Mouse (Mus musculus) hindbrain, embryonic 11.5 days (tissue): ENCODE measurements at regions not wholly inside any gene's neighbourhood (a gene's known extent, or its start where the extent isn't known, plus 50 kb on each side); places are given as distances from the start of the nearest gene placed in this dataset.

ENCODE experiments used
- ATAC-seq: fragments of 200-750 bp; cut with Nextera tagmentation; 2 replicates; pipeline ENCODE4 v1.8.0; 2017; ENCODE audit warnings: mild to moderate bottlenecking, moderate TSS enrichment, moderate library complexity; ENCODE audit not compliant: low FRiP score
- DNase-seq: peaks from one replicate; pipeline ENCODE4 v3.0.0-alpha.2; 2015; ENCODE audit warnings: low spot score
- H3K27ac ChIP-seq: fragments of 300-500 bp; sonication (generic); 2 replicates; pipeline ENCODE4 v1.5.1; 2014; ENCODE audit warnings: mild to moderate bottlenecking, low read depth, low read length
- H3K27me3 ChIP-seq: fragments of 300-500 bp; sonication (generic); 2 replicates; pipeline ENCODE4 v1.6.1; 2014; ENCODE audit warnings: mild to moderate bottlenecking, low read length, moderate library complexity, mixed read lengths; ENCODE audit not compliant: control insufficient read depth, insufficient read depth
- H3K36me3 ChIP-seq: fragments of 300-500 bp; sonication (generic); 2 replicates; pipeline ENCODE4 v1.6.1; 2014; ENCODE audit warnings: mild to moderate bottlenecking, low read length, moderate library complexity, mixed read lengths; ENCODE audit not compliant: control insufficient read depth, insufficient read depth
- H3K4me1 ChIP-seq: fragments of 300-500 bp; sonication (generic); replicated peaks from 2 replicates; pipeline ENCODE4 v1.6.1; 2014; ENCODE audit warnings: low read length, mixed read lengths; ENCODE audit not compliant: control insufficient read depth, insufficient read depth
- H3K4me2 ChIP-seq: fragments of 300-500 bp; sonication (generic); replicated peaks from 2 replicates; pipeline ENCODE4 v1.6.1; 2014; ENCODE audit warnings: mild to moderate bottlenecking, low read depth, low read length
- H3K4me3 ChIP-seq: fragments of 300-500 bp; sonication (generic); 2 replicates; pipeline ENCODE4 v1.5.1; 2014; ENCODE audit warnings: low read depth, low read length
- H3K9ac ChIP-seq: fragments of 300-500 bp; sonication (generic); 2 replicates; pipeline ENCODE4 v1.6.1; 2014; ENCODE audit warnings: low read depth, low read length
- H3K9me3 ChIP-seq: fragments of 300-500 bp; sonication (generic); 2 replicates; pipeline ENCODE4 v1.6.1; 2016; ENCODE audit warnings: low read length; ENCODE audit not compliant: control insufficient read depth
- WGBS: fragments of 180-500 bp; shearing (Covaris S2); extraction: QIAGEN DNeasy Blood & Tissue Kit; methylation state at CpG from one replicate; pipeline ENCODE4 v1.1.7; 2014; 5-methylcytosine and 5-hydroxymethylcytosine counted together

GRCm38 (mm10) chr3:57228400-57228799 lies 73.4 kb downstream of the Tm4sf1 start:
- no peaks in the 10 kb centered on the region for H3K36me3 ChIP-seq
- no peak for ATAC-seq
- H3K4me2 ChIP-seq, result no peak overlapping the region
- H3K4me1 ChIP-seq, result no peaks in the 10 kb centered on the region
- no peak overlapping the region for H3K9ac ChIP-seq
- no peaks in the 10 kb centered on the region for H3K27me3 ChIP-seq
- 98% methylated on average over 2 of the region's 2 CpGs for WGBS
- H3K4me3 ChIP-seq, result no peak overlapping the region
- H3K9me3 ChIP-seq, result no peaks in the 10 kb centered on the region
- no peak for DNase-seq
- H3K27ac ChIP-seq, result no peak overlapping the region

- no peak for ATAC-seq
- H3K4me2 ChIP-seq, result no peak overlapping the region
- no peaks in the 10 kb centered on the region for H3K9me3 ChIP-seq
- 71% methylated on average over 2 of the region's 2 CpGs for WGBS
- H3K36me3 ChIP-seq, result no peaks in the 10 kb centered on the region
- H3K4me1 ChIP-seq, result no peaks in the 10 kb centered on the region
- no peak overlapping the region for H3K9ac ChIP-seq
- no peak for DNase-seq
- no peak overlapping the region for H3K4me3 ChIP-seq
- H3K27ac ChIP-seq, result no peak overlapping the region
- H3K27me3 ChIP-seq, result no peaks in the 10 kb centered on the region
Observed at GRCm38 (mm10) chr3:57223773-57224172, 78.0 kb downstream of the Tm4sf1 start.

- Histone ChIP-seq H3K27ac (no peak overlapping the region), H3K9me3 (no peaks in the 10 kb centered on the region), H3K4me1 (no peaks in the 10 kb centered on the region), H3K9ac (no peak overlapping the region), H3K27me3 (no peaks in the 10 kb centered on the region), H3K36me3 (no peaks in the 10 kb centered on the region), H3K4me3 (no peak overlapping the region), H3K4me2 (no peak overlapping the region)
- DNase-seq (no peak), ATAC-seq (no peak)
- 85% methylated on average over 3 of the region's 3 CpGs for WGBS
Observed at GRCm38 (mm10) chr3:57222318-57222914, 79.4 kb downstream of the Tm4sf1 start.

- no peaks in the 10 kb centered on the region for H3K27me3 ChIP-seq
- H3K4me3 ChIP-seq, result no peak overlapping the region
- H3K9me3 ChIP-seq, result no peaks in the 10 kb centered on the region
- no peak for DNase-seq
- no peaks in the 10 kb centered on the region for H3K4me1 ChIP-seq
- no peak overlapping the region for H3K4me2 ChIP-seq
- no peak overlapping the region for H3K9ac ChIP-seq
- no peak overlapping the region for H3K27ac ChIP-seq
- no peak for ATAC-seq
- H3K36me3 ChIP-seq, result no peaks in the 10 kb centered on the region
- 70% methylated on average over 3 of the region's 3 CpGs for WGBS
Observed at GRCm38 (mm10) chr3:57218431-57218830, 83.4 kb downstream of the Tm4sf1 start.

GRCm38 (mm10) chr3:57204066-57204723 lies 97.6 kb downstream of the Tm4sf1 start:
- WGBS, result 29% methylated on average over 3 of the region's 3 CpGs
- Histone ChIP-seq H3K9me3 (no peaks in the 10 kb centered on the region), H3K27ac (no peak overlapping the region), H3K4me2 (no peak overlapping the region), H3K9ac (no peak overlapping the region), H3K36me3 (no peaks in the 10 kb centered on the region), H3K4me3 (no peak overlapping the region), H3K27me3 (no peaks in the 10 kb centered on the region), H3K4me1 (no peaks in the 10 kb centered on the region)
- peak; percentile 73 for DNase-seq
- ATAC-seq, result no peak

- Histone ChIP-seq H3K4me2 (no peak overlapping the region), H3K4me1 (no peaks in the 10 kb centered on the region), H3K4me3 (no peak overlapping the region), H3K27me3 (no peaks in the 10 kb centered on the region), H3K9me3 (no peaks in the 10 kb centered on the region), H3K36me3 (no peaks in the 10 kb centered on the region), H3K9ac (no peak overlapping the region), H3K27ac (no peak overlapping the region)
- WGBS, result 78% methylated on average over 4 of the region's 4 CpGs
- ATAC-seq (no peak; the same call in 1 of the 2 replicates), DNase-seq (no peak)
Observed at GRCm38 (mm10) chr3:57203418-57203817, 98.4 kb downstream of the Tm4sf1 start.

- no peak for DNase-seq
- no peak overlapping the region for H3K4me3 ChIP-seq
- H3K9ac ChIP-seq, result no peak overlapping the region
- no peak overlapping the region for H3K4me2 ChIP-seq
- H3K4me1 ChIP-seq, result no peaks in the 10 kb centered on the region
- no peaks in the 10 kb centered on the region for H3K9me3 ChIP-seq
- H3K27me3 ChIP-seq, result no peaks in the 10 kb centered on the region
- WGBS, result 75% methylated on average over 4 of the region's 4 CpGs
- ATAC-seq, result no peak
- no peak overlapping the region for H3K27ac ChIP-seq
- H3K36me3 ChIP-seq, result no peaks in the 10 kb centered on the region
Observed at GRCm38 (mm10) chr3:57181587-57181986, 120.2 kb downstream of the Tm4sf1 start.

GRCm38 (mm10) chr3:57153177-57153948 lies 148.4 kb downstream of the Tm4sf1 start:
- Histone ChIP-seq H3K27me3 (no peaks in the 10 kb centered on the region), H3K4me2 (no peak overlapping the region), H3K4me3 (no peak overlapping the region), H3K27ac (no peak overlapping the region), H3K9me3 (no peaks in the 10 kb centered on the region), H3K9ac (no peak overlapping the region), H3K4me1 (no peaks in the 10 kb centered on the region), H3K36me3 (no peaks in the 10 kb centered on the region)
- peak; percentile 60; the same call in 1 of the 2 replicates for ATAC-seq
- WGBS, result 43% methylated on average over 4 of the region's 4 CpGs
- peak; percentile 30 for DNase-seq
